Mouse (Mus musculus) ES-CJ7 (cell line): ENCODE measurements around the gene Apmap.
A peak's percentile ranks its signal among the peaks of the same experiment; 100 is the strongest.
"Not testable (repeated sequence)": the region's sequence is repeated elsewhere in the genome, so short reads cannot be mapped to it uniquely, and the experiment has no call there.

Experiments used
- DNase-seq: peaks from one replicate; pipeline ENCODE4 v3.0.0; 2011; ENCODE audit warnings: low read depth, low spot score

The Apmap gene

GRCm38 (mm10) chr2:150621698-150622097, 13.3 kb upstream of the Apmap start:
- no peak for DNase-seq

- no peak for DNase-seq
Measured at GRCm38 (mm10) chr2:150610097-150610496, 1.7 kb upstream of the Apmap start.

- peak; percentile 78 for DNase-seq
Measured at GRCm38 (mm10) chr2:150608872-150609560, 649 bp upstream of the Apmap start.

GRCm38 (mm10) chr2:150607086-150607485, 1.3 kb downstream of the Apmap start:
- no peak for DNase-seq

GRCm38 (mm10) chr2:150604802-150605201, 3.6 kb downstream of the Apmap start:
- DNase-seq: no peak

GRCm38 (mm10) chr2:150602166-150602565, 6.2 kb downstream of the Apmap start:
- DNase-seq: no peak

GRCm38 (mm10) chr2:150600263-150600662, 8.1 kb downstream of the Apmap start:
- DNase-seq: no peak

GRCm38 (mm10) chr2:150595411-150596190, 12.8 kb downstream of the Apmap start:
- no peak for DNase-seq

GRCm38 (mm10) chr2:150589076-150589475, 19.3 kb downstream of the Apmap start:
- DNase-seq: peak; percentile 61

GRCm38 (mm10) chr2:150579628-150580027, 28.7 kb downstream of the Apmap start:
- DNase-seq: no peak

- DNase-seq: no peak
Measured at GRCm38 (mm10) chr2:150578603-150579002, 29.8 kb downstream of the Apmap start.

- no peak for DNase-seq
Measured at GRCm38 (mm10) chr2:150576256-150576655, 32.1 kb downstream of the Apmap start.

GRCm38 (mm10) chr2:150572463-150572862, 35.9 kb downstream of the Apmap start:
- DNase-seq: no peak

GRCm38 (mm10) chr2:150570761-150571160, 37.6 kb downstream of the Apmap start:
- DNase-seq: no peak

- no peak for DNase-seq
Measured at GRCm38 (mm10) chr2:150569847-150570590, 38.3 kb downstream of the Apmap start, which contains the start of gene Cst7. Cst7 (plus strand) TSS chr2:150570415.

- no peak for DNase-seq
Measured at GRCm38 (mm10) chr2:150567051-150567450, 41.3 kb downstream of the Apmap start.

- DNase-seq: peak; percentile 44
Measured at GRCm38 (mm10) chr2:150558568-150558967, 49.8 kb downstream of the Apmap start.

- not testable (repeated sequence) for DNase-seq
Measured at GRCm38 (mm10) chr2:150549576-150549975, 58.8 kb downstream of the Apmap start.
